Mouse (Mus musculus) heart, postnatal 0 days (tissue): ENCODE results near the gene Slc44a4. TPM values are rescaled to one million over a fixed set of nuclear protein-coding genes. Genes with fewer than 3 reads are reported as not detected.

Experiments used
- ATAC-seq: fragments of 200-750 bp; cut with Nextera tagmentation; 2 replicates; pipeline ENCODE4 v1.8.0; 2017; ENCODE audit warnings: low read depth, moderate number of reproducible peaks, moderate library complexity; ENCODE audit not compliant: insufficient read depth
- DNase-seq: peaks from one replicate; pipeline ENCODE4 v3.0.0-alpha.2; 2016; ENCODE audit warnings: low spot score
- H3K27ac ChIP-seq: fragments of 300-500 bp; sonication (generic); 2 replicates; pipeline ENCODE4 v1.5.1; 2014; ENCODE audit warnings: low read depth, mild to moderate bottlenecking
- H3K27me3 ChIP-seq: fragments of 300-500 bp; sonication (generic); 2 replicates; pipeline ENCODE4 v1.6.1; 2014; ENCODE audit warnings: low read length, mixed read lengths; ENCODE audit not compliant: control insufficient read depth, insufficient read depth
- H3K36me3 ChIP-seq: fragments of 300-500 bp; sonication (generic); replicated peaks from 2 replicates; pipeline ENCODE4 v1.6.1; 2014; ENCODE audit warnings: low read length, mixed read lengths; ENCODE audit not compliant: control insufficient read depth, insufficient read depth
- H3K4me1 ChIP-seq: fragments of 300-500 bp; sonication (generic); 2 replicates; pipeline ENCODE4 v1.6.1; 2014; ENCODE audit warnings: antibody characterized with exemption; ENCODE audit not compliant: control insufficient read depth, insufficient read depth
- H3K4me2 ChIP-seq: fragments of 300-500 bp; sonication (generic); 2 replicates; pipeline ENCODE4 v1.6.1; 2014; ENCODE audit warnings: low read depth, mild to moderate bottlenecking, low read length, moderate library complexity
- H3K4me3 ChIP-seq: fragments of 300-500 bp; sonication (generic); 2 replicates; pipeline ENCODE4 v1.5.1; 2014; ENCODE audit warnings: low read depth, low read length
- H3K9ac ChIP-seq: fragments of 300-500 bp; sonication (generic); replicated peaks from 2 replicates; pipeline ENCODE4 v1.6.1; 2014; ENCODE audit warnings: low read depth, low read length, mixed read lengths
- H3K9me3 ChIP-seq: fragments of 300-500 bp; sonication (generic); replicated peaks from 2 replicates; pipeline ENCODE4 v1.6.1; 2016; ENCODE audit warnings: low read length; ENCODE audit not compliant: control insufficient read depth
- CTCF ChIP-seq: IDR thresholded peaks from 2 replicates; pipeline ENCODE4 v1.5.1; 2016; ENCODE audit warnings: antibody characterized with exemption, control low read depth, low read depth
- EP300 ChIP-seq: IDR thresholded peaks from 2 replicates; pipeline ENCODE4 v1.6.1; 2016; ENCODE audit warnings: antibody characterized with exemption, low read depth
- WGBS: fragments of 180-500 bp; shearing (Covaris S2); extraction: QIAGEN DNeasy Blood & Tissue Kit; methylation state at CpG from one replicate; pipeline ENCODE4 v1.1.7; 2014; 5-methylcytosine and 5-hydroxymethylcytosine counted together
- polyA plus RNA-seq: library from polyadenylated mRNA; unstranded; fragments of >200 nt; fragmentation: Nextera tagmentation; extraction: Ambion mirVana; gene quantifications from 2 replicates; pipeline ENCODE4 v1.2.1, GENCODE M21; 2015
- total RNA-seq: library from RNA; depleted of rRNA; stranded (reverse); fragments of >200 nt; gene quantifications from 2 replicates; pipeline ENCODE4 v1.2.3, GENCODE M21; 2014; ENCODE audit warnings: low replicate concordance

Slc44a4 gene
- total and polyA plus RNA-seq, 2 experiments from 2014 or later, result not detected

DNA sequence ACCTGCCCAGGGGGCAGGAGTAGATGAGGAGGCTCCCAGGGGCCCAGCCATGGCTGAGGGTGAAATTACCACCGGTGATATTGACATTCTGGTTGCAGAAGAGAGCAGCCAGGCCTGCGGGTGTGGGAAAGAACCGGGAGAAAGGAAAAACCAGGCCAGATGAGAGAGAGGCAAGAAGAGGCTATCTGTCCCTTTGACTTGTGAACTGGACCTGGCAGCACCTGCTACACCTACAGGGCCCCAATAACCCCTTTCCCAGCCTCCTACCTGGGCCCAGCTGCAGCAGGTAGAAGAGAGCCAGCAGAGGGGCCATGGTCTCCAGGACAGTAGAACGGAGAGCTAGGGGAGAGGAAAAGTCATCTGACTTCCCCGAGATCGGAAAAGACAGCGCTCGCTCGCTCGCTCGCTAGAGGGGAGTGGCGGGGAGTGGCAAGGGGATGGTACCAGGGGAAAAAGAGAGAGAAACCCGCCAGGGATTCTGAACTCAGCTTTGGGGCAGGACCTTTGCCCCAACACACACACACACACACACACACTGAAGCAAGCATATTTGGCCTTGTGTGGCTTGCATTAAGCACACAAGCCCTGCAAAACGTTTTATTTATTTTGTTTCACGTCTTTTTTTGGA lies 32.5 kb upstream of the Slc44a4 start, which contains the start of gene Gm20547:
Gene Gm20547 (minus strand): TSS at position 360 of the 628 bp plus-strand sequence.
- no peaks in the 10 kb centered on the region for H3K9me3 ChIP-seq
- DNase-seq, result no peak
- ATAC-seq, result no peak
- no peaks in the 10 kb centered on the region for H3K4me1 ChIP-seq
- H3K4me3 ChIP-seq, result no peak within 1 kb of the TSS
- no peak within 1 kb of the TSS for H3K27ac ChIP-seq
- no peaks in the 10 kb centered on the region for H3K27me3 ChIP-seq
- H3K4me2 ChIP-seq, result peak within 1 kb of the TSS; percentile 38
- H3K9ac ChIP-seq, result no peak within 1 kb of the TSS
- TF ChIP-seq CTCF (no peak), EP300 (no peak)
- 12% methylated on average over 15 of the region's 15 CpGs for WGBS
- no peaks in the 10 kb centered on the region for H3K36me3 ChIP-seq

DNA sequence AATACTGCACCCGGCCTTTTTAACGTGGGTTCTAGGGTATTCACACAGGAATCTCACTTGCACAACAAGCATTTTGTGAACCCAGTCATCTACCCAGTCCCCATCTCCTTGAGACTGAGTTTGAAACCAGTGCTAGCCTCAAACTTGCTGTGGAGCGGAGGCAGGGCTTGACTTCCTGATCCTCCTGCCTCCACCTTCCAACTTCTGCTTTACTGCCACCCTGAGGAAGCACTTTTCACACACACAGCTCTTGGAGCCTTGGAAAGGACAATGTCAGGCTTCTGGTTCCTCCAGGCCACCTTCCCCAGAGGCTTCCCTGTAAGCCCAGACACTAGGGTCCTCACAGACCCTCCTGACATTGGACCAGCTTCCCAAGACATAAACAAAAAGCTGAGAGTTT lies 30.9 kb upstream of the Slc44a4 start:
- 60% methylated on average over 3 of the region's 3 CpGs for WGBS
- H3K4me3 ChIP-seq, result no peak overlapping the region
- ATAC-seq, result no peak
- no peak for DNase-seq
- no peaks in the 10 kb centered on the region for H3K36me3 ChIP-seq
- H3K4me1 ChIP-seq, result no peaks in the 10 kb centered on the region
- no peak overlapping the region for H3K27ac ChIP-seq
- no peaks in the 10 kb centered on the region for H3K9me3 ChIP-seq
- H3K27me3 ChIP-seq, result no peaks in the 10 kb centered on the region
- no peak for TF ChIP-seq CTCF
- TF ChIP-seq EP300, result no peak
- no peak overlapping the region for H3K4me2 ChIP-seq
- no peak overlapping the region for H3K9ac ChIP-seq

DNA sequence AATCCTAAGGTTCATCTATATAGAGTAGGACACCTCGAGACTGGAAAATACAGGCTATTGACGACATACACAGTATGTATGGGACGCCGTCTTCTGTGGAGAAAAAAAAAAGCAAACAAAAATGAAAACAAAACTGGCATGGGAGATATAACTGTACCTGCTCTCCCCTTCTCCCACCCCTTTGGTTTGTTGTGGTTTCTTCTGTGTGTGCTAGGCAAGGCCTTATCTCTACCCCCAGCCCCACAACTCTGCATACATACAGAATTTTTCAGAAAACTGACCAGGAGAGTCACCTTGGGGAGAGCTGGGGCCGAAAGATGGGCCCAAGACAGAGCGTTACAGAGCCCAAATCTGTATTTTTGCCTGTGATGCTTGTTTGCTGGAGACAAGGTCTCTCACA lies 29.6 kb upstream of the Slc44a4 start:
- no peak for TF ChIP-seq CTCF
- no peak for TF ChIP-seq EP300
- ATAC-seq, result no peak
- WGBS, result 82% methylated on average over 6 of the region's 6 CpGs
- Histone ChIP-seq H3K9me3 (no peaks in the 10 kb centered on the region), H3K36me3 (no peaks in the 10 kb centered on the region), H3K27me3 (no peaks in the 10 kb centered on the region), H3K4me1 (no peaks in the 10 kb centered on the region), H3K4me2 (no peak overlapping the region), H3K27ac (no peak overlapping the region), H3K4me3 (no peak overlapping the region), H3K9ac (no peak overlapping the region)
- DNase-seq, result no peak

DNA sequence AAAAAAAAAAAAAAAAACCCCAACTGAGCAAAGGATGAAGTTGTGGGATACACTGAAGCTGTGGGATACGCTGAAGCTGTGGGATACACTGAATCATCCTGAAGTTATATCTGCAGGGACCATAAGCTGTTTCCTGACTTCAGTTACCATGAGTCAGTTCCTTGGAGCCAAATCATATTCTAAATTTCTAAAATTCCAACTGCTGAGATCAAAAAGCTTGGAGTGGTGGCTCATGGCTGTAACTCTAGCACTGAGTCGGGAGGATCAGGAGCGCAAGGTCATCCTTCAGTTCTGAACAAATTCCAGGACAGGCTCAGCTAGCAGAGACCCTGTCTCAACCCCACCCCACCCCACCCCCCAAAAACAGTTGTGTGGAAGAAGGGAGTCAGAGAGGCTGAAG lies 28.7 kb upstream of the Slc44a4 start:
- Histone ChIP-seq H3K36me3 (no peaks in the 10 kb centered on the region), H3K9me3 (no peaks in the 10 kb centered on the region), H3K4me2 (no peak overlapping the region), H3K9ac (no peak overlapping the region), H3K4me1 (no peaks in the 10 kb centered on the region), H3K27me3 (no peaks in the 10 kb centered on the region), H3K4me3 (no peak overlapping the region), H3K27ac (no peak overlapping the region)
- WGBS, result 53% methylated on average over 3 of the region's 3 CpGs
- no peak for DNase-seq
- ATAC-seq, result no peak
- TF ChIP-seq CTCF, result no peak
- TF ChIP-seq EP300, result no peak

DNA sequence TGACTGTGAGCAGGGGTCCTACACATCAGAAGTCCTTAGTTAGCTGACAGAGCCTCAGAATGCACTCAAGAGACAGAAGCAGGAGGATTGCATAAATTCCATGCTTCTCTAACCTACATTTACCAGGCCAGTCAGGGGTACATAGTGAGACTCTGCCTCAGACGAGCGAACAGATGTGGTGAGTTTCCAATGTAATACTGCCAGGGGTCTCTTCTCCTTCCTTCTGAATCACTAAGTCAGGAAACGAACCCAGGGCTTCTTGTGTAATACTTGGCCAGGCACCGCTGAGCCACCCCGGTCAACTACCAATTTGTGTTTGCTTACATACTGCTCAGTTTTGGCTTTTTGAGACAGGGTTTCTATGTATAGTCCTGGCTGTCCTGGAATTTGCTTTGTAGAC lies 26.3 kb upstream of the Slc44a4 start:
- WGBS, result 85% methylated on average over 5 of the region's 5 CpGs
- DNase-seq, result no peak
- H3K36me3 ChIP-seq, result no peaks in the 10 kb centered on the region
- no peak for TF ChIP-seq EP300
- TF ChIP-seq CTCF, result no peak
- no peak overlapping the region for H3K9ac ChIP-seq
- H3K4me2 ChIP-seq, result no peak overlapping the region
- no peak overlapping the region for H3K4me3 ChIP-seq
- H3K27ac ChIP-seq, result no peak overlapping the region
- no peak for ATAC-seq
- H3K9me3 ChIP-seq, result no peaks in the 10 kb centered on the region
- no peaks in the 10 kb centered on the region for H3K27me3 ChIP-seq
- H3K4me1 ChIP-seq, result no peaks in the 10 kb centered on the region
